26 mouse cellular contexts compared by ENCODE assay signal in genomic region chr14:17203251-17204015, GRCm38 (mm10).
DNase-seq lines count a peak whose midpoint lies in the region; ATAC-seq and TF ChIP-seq lines count a peak whose summit lies in the region.
"Had no signal": no experiment of that assay in that cellular context is flagged by ENCODE, and none has a peak within 500 bp of the region (broad histone marks: within the 10 kb centered on the region; RNA-seq: fewer than 3 reads in every experiment).

No protein-coding gene starts in this region.

- H3K4me2 ChIP-seq in limb, embryonic 11.5 days (ENCODE audit: low read depth, severe bottlenecking): no peak overlapping the region
- H3K4me2 ChIP-seq in midbrain, postnatal 0 days (ENCODE audit: low read depth, low read length, poor library complexity, severe bottlenecking): no peak overlapping the region
- H3K4me2 ChIP-seq: embryonic facial prominence, embryonic 13.5 days; forebrain, embryonic 13.5 days; heart, embryonic 11.5 days; hindbrain, embryonic 12.5 days; hindbrain, embryonic 15.5 days; intestine, embryonic 15.5 days had no signal

- ATAC-seq in limb, embryonic 11.5 days (ENCODE audit: insufficient number of reproducible peaks, low FRiP score, low TSS enrichment, low read depth): no peak
- ATAC-seq in midbrain, postnatal 0 days (ENCODE audit: low FRiP score): no peak
- ATAC-seq: forebrain, embryonic 13.5 days; forebrain, embryonic 16.5 days; intestine, embryonic 15.5 days had no signal

- no peaks in the 10 kb centered on the region for H3K27me3 ChIP-seq in limb, embryonic 11.5 days (ENCODE audit: control insufficient read depth, insufficient read depth, low read length)
- H3K27me3 ChIP-seq in midbrain, postnatal 0 days (ENCODE audit: insufficient read depth, low read length): no peaks in the 10 kb centered on the region
- H3K27me3 ChIP-seq: embryonic facial prominence, embryonic 13.5 days; forebrain, embryonic 13.5 days; hindbrain, embryonic 12.5 days; hindbrain, embryonic 15.5 days; intestine, embryonic 15.5 days had no signal

- peak; percentile 13 for DNase-seq in embryo, embryonic 10.5 days (ENCODE audit: low spot score)
- DNase-seq in embryo, embryonic 9.5 days (ENCODE audit: extremely low spot score): no peak
- peak; percentile 21 for DNase-seq in Muller cell, postnatal 12 days (ENCODE audit: inconsistent ontology term)
- DNase-seq in forelimb bud, embryonic 11.5 days (ENCODE audit: low read depth, low spot score): peak; percentile 46
- peak; percentile 22 for DNase-seq in limb, embryonic 11.5 days (ENCODE audit: low spot score)
- no peak for DNase-seq in layer of hippocampus, adult 2 months (ENCODE audit: low spot score in 2 of 2)
- no peak for DNase-seq in midbrain, postnatal 0 days (ENCODE audit: low spot score)
- no peak for DNase-seq in thymus, adult 18-20 months
- DNase-seq: adrenal gland, adult 8-10 months; adrenal gland, postnatal 36 days; cerebellum, adult 2 months; cerebellum, adult 9-11 months; cerebellum, postnatal 25 days; gastrocnemius, adult 2 months; gastrocnemius, postnatal 14 days; heart, adult 11 months; kidney, adult 11 months had no signal

- H3K4me1 ChIP-seq in limb, embryonic 11.5 days (ENCODE audit: control insufficient read depth, insufficient read depth, low read length): no peaks in the 10 kb centered on the region
- no peaks in the 10 kb centered on the region for H3K4me1 ChIP-seq in midbrain, postnatal 0 days (ENCODE audit: insufficient read depth, low read length)
- H3K4me1 ChIP-seq: embryonic facial prominence, embryonic 10.5 days; embryonic facial prominence, embryonic 13.5 days; forebrain, embryonic 13.5 days; hindbrain, embryonic 12.5 days; hindbrain, embryonic 15.5 days; intestine, embryonic 15.5 days had no signal

- no peak overlapping the region for H3K4me3 ChIP-seq in limb, embryonic 11.5 days (ENCODE audit: low read depth, low read length)
- H3K4me3 ChIP-seq in layer of hippocampus, adult 2 months: no peak overlapping the region
- H3K4me3 ChIP-seq in midbrain, postnatal 0 days (ENCODE audit: low read depth, low read length): no peak overlapping the region
- H3K4me3 ChIP-seq: embryonic facial prominence, embryonic 10.5 days; embryonic facial prominence, embryonic 13.5 days; erythroblast, embryonic 14.5 days; forebrain, embryonic 13.5 days; gastrocnemius, adult 2 months; hindbrain, embryonic 12.5 days; hindbrain, embryonic 15.5 days; intestine, embryonic 15.5 days had no signal

- no peak overlapping the region for H3K9ac ChIP-seq in limb, embryonic 11.5 days (ENCODE audit: low read length)
- H3K9ac ChIP-seq in midbrain, postnatal 0 days (replicated peaks; ENCODE audit: low read length, poor library complexity, severe bottlenecking): no peak overlapping the region
- H3K9ac ChIP-seq: embryonic facial prominence, embryonic 13.5 days; forebrain, embryonic 13.5 days; hindbrain, embryonic 12.5 days; hindbrain, embryonic 15.5 days; intestine, embryonic 15.5 days had no signal

- no peaks in the 10 kb centered on the region for H3K9me3 ChIP-seq in limb, embryonic 11.5 days (ENCODE audit: control insufficient read depth, low read length)
- no peaks in the 10 kb centered on the region for H3K9me3 ChIP-seq in midbrain, postnatal 0 days (ENCODE audit: low read length)
- H3K9me3 ChIP-seq: hindbrain, embryonic 15.5 days; intestine, embryonic 15.5 days had no signal

- no peaks in the 10 kb centered on the region for H3K36me3 ChIP-seq in limb, embryonic 11.5 days (ENCODE audit: control insufficient read depth, insufficient read depth, low read length)
- H3K36me3 ChIP-seq in midbrain, postnatal 0 days (ENCODE audit: insufficient read depth, low read length): no peaks in the 10 kb centered on the region
- H3K36me3 ChIP-seq: embryonic facial prominence, embryonic 10.5 days; embryonic facial prominence, embryonic 13.5 days; hindbrain, embryonic 12.5 days; hindbrain, embryonic 15.5 days; intestine, embryonic 15.5 days had no signal

- no peak for TF ChIP-seq CTCF in layer of hippocampus, adult 2 months (conservative IDR thresholded peaks at IDR 0.05)
- TF ChIP-seq CTCF in midbrain, postnatal 0 days (IDR thresholded peaks at IDR 0.05): no peak

- WGBS in limb, embryonic 11.5 days: 51% methylated on average over 1 of the region's 1 CpGs
- 55% methylated on average over 1 of the region's 1 CpGs for WGBS in midbrain, postnatal 0 days

- H3K27ac ChIP-seq in limb, embryonic 11.5 days (replicated peaks; ENCODE audit: low read depth, low read length): no peak overlapping the region
- no peak overlapping the region for H3K27ac ChIP-seq in layer of hippocampus, adult 2 months
- no peak overlapping the region for H3K27ac ChIP-seq in midbrain, postnatal 0 days (ENCODE audit: low read depth, low read length)
- H3K27ac ChIP-seq: embryonic facial prominence, embryonic 10.5 days; embryonic facial prominence, embryonic 13.5 days; forebrain, embryonic 13.5 days; gastrocnemius, adult 2 months; hindbrain, embryonic 12.5 days; hindbrain, embryonic 15.5 days; intestine, embryonic 15.5 days had no signal

Comparison
In these comparisons a context has a peak if more than half of its experiments do, and no peak if none do; other contexts are left out.
1. DNase-seq: peak in embryo, embryonic 10.5 days (single experiment), Muller cell, postnatal 12 days (single experiment), forelimb bud, embryonic 11.5 days (single experiment) and limb, embryonic 11.5 days (single experiment); none in embryo, embryonic 9.5 days (single experiment), layer of hippocampus, adult 2 months (0 of 2), midbrain, postnatal 0 days (single experiment) and thymus, adult 18-20 months (0 of 2).